Mouse (Mus musculus): ENCODE results near the gene Cacna2d3.

The Cacna2d3 gene

GRCm38 (mm10) chr14:29721488-29722385 lies at the start of gene Cacna2d3:
TSS of gene Cacna2d3 (minus strand) at chr14:29721864.
- DNase-seq (ENCODE audit: low read depth) = no peak

GRCm38 (mm10) chr14:29769486-29769885 lies 47.8 kb upstream of the Cacna2d3 start:
- no peak for DNase-seq (ENCODE audit: low read depth)

GRCm38 (mm10) chr14:29752876-29753275 lies 31.2 kb upstream of the Cacna2d3 start:
- DNase-seq (ENCODE audit: low read depth) = no peak

GRCm38 (mm10) chr14:29738751-29739150 lies 17.1 kb upstream of the Cacna2d3 start:
- no peak for DNase-seq (ENCODE audit: low read depth)

- DNase-seq (ENCODE audit: low read depth) = no peak
Measured at GRCm38 (mm10) chr14:29730256-29730655, 8.6 kb upstream of the Cacna2d3 start.

- no peak for DNase-seq (ENCODE audit: low read depth)
Measured at GRCm38 (mm10) chr14:29729009-29729408, 7.3 kb upstream of the Cacna2d3 start.

- no peak for DNase-seq (ENCODE audit: low read depth)
Measured at GRCm38 (mm10) chr14:29727596-29727995, 5.9 kb upstream of the Cacna2d3 start.

- DNase-seq (ENCODE audit: low read depth) = no peak
Measured at GRCm38 (mm10) chr14:29723267-29723666, 1.6 kb upstream of the Cacna2d3 start.

GRCm38 (mm10) chr14:29722386-29723221 lies 940 bp upstream of the Cacna2d3 start:
- no peak for DNase-seq (ENCODE audit: low read depth)

GRCm38 (mm10) chr14:29721131-29721487 lies 555 bp downstream of the Cacna2d3 start:
- no peak for DNase-seq (ENCODE audit: low read depth)

- DNase-seq (ENCODE audit: low read depth) = no peak
Measured at GRCm38 (mm10) chr14:29720334-29720911, 1.2 kb downstream of the Cacna2d3 start.

GRCm38 (mm10) chr14:29712621-29713020 lies 9.0 kb downstream of the Cacna2d3 start:
- DNase-seq (ENCODE audit: low read depth) = no peak

GRCm38 (mm10) chr14:29707561-29708335 lies 13.9 kb downstream of the Cacna2d3 start:
- DNase-seq (ENCODE audit: low read depth) = no peak

GRCm38 (mm10) chr14:29702762-29703161 lies 18.9 kb downstream of the Cacna2d3 start:
- DNase-seq (ENCODE audit: low read depth) = no peak

- peak; percentile 41 for DNase-seq (ENCODE audit: low read depth)
Measured at GRCm38 (mm10) chr14:29696131-29696530, 25.5 kb downstream of the Cacna2d3 start.

GRCm38 (mm10) chr14:29672436-29673050 lies 49.1 kb downstream of the Cacna2d3 start:
- peak; percentile 51 for DNase-seq (ENCODE audit: low read depth)

- no peak for DNase-seq (ENCODE audit: low read depth)
Measured at GRCm38 (mm10) chr14:29669826-29670225, 51.8 kb downstream of the Cacna2d3 start.

- no peak for DNase-seq (ENCODE audit: low read depth)
Measured at GRCm38 (mm10) chr14:29657006-29657405, 64.7 kb downstream of the Cacna2d3 start.

GRCm38 (mm10) chr14:29650591-29650990 lies 71.1 kb downstream of the Cacna2d3 start:
- no peak for DNase-seq (ENCODE audit: low read depth)

- no peak for DNase-seq (ENCODE audit: low read depth)
Measured at GRCm38 (mm10) chr14:29648721-29649120, 72.9 kb downstream of the Cacna2d3 start.

- DNase-seq (ENCODE audit: low read depth) = no peak
Measured at GRCm38 (mm10) chr14:29645421-29645820, 76.2 kb downstream of the Cacna2d3 start.

Measured in fibroblast of lung, adult 2 months (primary cell).